Mouse (Mus musculus) spleen, adult 2 months (tissue): ENCODE data around the gene Hist2h4. TPM values are rescaled to one million over a fixed set of nuclear protein-coding genes. Genes with fewer than 3 reads are reported as not detected.

ENCODE experiments used
- DNase-seq, 2 experiments: peaks; one replicate each; pipeline versions ENCODE4 v3.0.0 to v3.0.0-alpha.2; 2012 to 2021; ENCODE audit warnings: low spot score in 2 of 2, low read depth in 1 of 2
- H3K27ac ChIP-seq: fragments of 200-500 bp; 2 replicates; pipeline ENCODE4 v1.5.1; 2012; ENCODE audit warnings: low read length, inconsistent platforms; ENCODE audit not compliant: insufficient read depth
- H3K27me3 ChIP-seq: fragments of 200-500 bp; 2 replicates; pipeline ENCODE4 v1.6.1; 2012; ENCODE audit warnings: mild to moderate bottlenecking, moderate library complexity, low read length, inconsistent platforms; ENCODE audit not compliant: control insufficient read depth, insufficient read depth
- H3K36me3 ChIP-seq: fragments of 200-500 bp; 2 replicates; pipeline ENCODE4 v1.6.1; 2012; ENCODE audit warnings: mild to moderate bottlenecking, low read length, inconsistent platforms; ENCODE audit not compliant: control insufficient read depth, insufficient read depth
- H3K4me1 ChIP-seq: fragments of 200-500 bp; 2 replicates; pipeline ENCODE4 v1.6.1; 2011; ENCODE audit warnings: inconsistent platforms; ENCODE audit not compliant: control insufficient read depth, insufficient read depth, insufficient read length
- H3K4me3 ChIP-seq: fragments of 200-500 bp; 2 replicates; pipeline ENCODE4 v1.5.1; 2011; ENCODE audit warnings: mild to moderate bottlenecking, inconsistent platforms; ENCODE audit not compliant: insufficient read depth, insufficient read length; ENCODE audit errors: extremely low read depth
- CTCF ChIP-seq: fragments of 200-500 bp; IDR thresholded peaks from 2 replicates; pipeline ENCODE4 v1.5.1; 2011; ENCODE audit warnings: mild to moderate bottlenecking, inconsistent platforms; ENCODE audit not compliant: insufficient read depth, insufficient read length, insufficient replicate concordance; ENCODE audit errors: extremely low read depth
- POLR2A ChIP-seq: fragments of 200-500 bp; IDR thresholded peaks from 2 replicates; pipeline ENCODE4 v1.6.1; 2011; ENCODE audit warnings: low read depth, low read length, inconsistent platforms
- WGBS: fragments of 180-500 bp; shearing (Covaris S2); methylation state at CpG from one replicate; pipeline ENCODE4 v1.1.7; 2018; 5-methylcytosine and 5-hydroxymethylcytosine counted together
- polyA plus RNA-seq: library from polyadenylated mRNA; depleted of rRNA; stranded (reverse); fragments of >200 nt; gene quantifications from 2 replicates; pipeline ENCODE4 v1.2.3, GENCODE M21; 2012

The Hist2h4 gene
- polyA plus RNA-seq, 1 experiment: 9.3 TPM

GRCm38 (mm10) chr3:96261623-96262022, 1.5 kb downstream of the Hist2h4 start:
- WGBS: 56% methylated on average over 3 of the region's 3 CpGs
- H3K4me1 ChIP-seq: peaks cover 4% of the 10 kb centered on the region; the same call in 1 of the 2 replicates
- DNase-seq: no peak
- H3K27ac ChIP-seq: peak overlapping the region; percentile 96
- no peak for TF ChIP-seq CTCF
- no peak for TF ChIP-seq POLR2A
- H3K4me3 ChIP-seq: 0 out of 2 replicates have a peak overlapping the region, but pooled peaks have one; percentile 76
- no peaks in the 10 kb centered on the region for H3K36me3 ChIP-seq
- no peaks in the 10 kb centered on the region for H3K27me3 ChIP-seq

- no peak for DNase-seq
- TF ChIP-seq CTCF: no peak
- TF ChIP-seq POLR2A: no peak
Measured at GRCm38 (mm10) chr3:96260220-96260619, 2.9 kb downstream of the Hist2h4 start.

DNA sequence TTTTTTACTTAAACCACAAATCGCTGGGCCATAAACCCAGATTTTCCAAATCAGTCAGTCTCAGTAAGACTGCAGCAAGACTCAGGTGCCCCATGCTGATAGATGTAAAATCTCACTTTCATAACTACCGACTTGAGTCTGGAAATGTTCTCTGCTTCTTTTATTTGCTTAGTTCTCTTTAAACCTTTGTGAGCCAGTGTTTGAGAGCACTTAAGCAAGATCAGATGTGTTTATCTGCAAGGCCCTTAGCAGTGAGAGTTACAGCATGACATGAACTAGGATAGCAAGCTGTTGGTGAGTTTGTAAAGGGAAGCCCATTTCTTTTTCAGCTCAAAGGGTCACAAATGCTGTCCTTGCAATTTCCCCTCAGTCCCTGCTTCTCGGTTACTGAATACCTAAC, 5.9 kb downstream of the Hist2h4 start:
- H3K27me3 ChIP-seq: no peaks in the 10 kb centered on the region
- DNase-seq: no peak
- H3K36me3 ChIP-seq: no peaks in the 10 kb centered on the region
- no peak overlapping the region for H3K4me3 ChIP-seq
- 65% methylated on average over 3 of the region's 3 CpGs for WGBS
- TF ChIP-seq POLR2A (no peak), CTCF (no peak)
- no peaks in the 10 kb centered on the region; the same call in 1 of the 2 replicates for H3K4me1 ChIP-seq
- H3K27ac ChIP-seq: no peak overlapping the region

More at GRCm38 (mm10) chr3:96260220-96260619, 2.9 kb downstream of the Hist2h4 start:
- Histone ChIP-seq H3K4me1 (peaks cover 4% of the 10 kb centered on the region; the same call in 1 of the 2 replicates), H3K36me3 (no peaks in the 10 kb centered on the region), H3K27ac (no peak overlapping the region), H3K4me3 (no peak overlapping the region), H3K27me3 (no peaks in the 10 kb centered on the region)
- WGBS: 91% methylated on average over 5 of the region's 5 CpGs

DNA sequence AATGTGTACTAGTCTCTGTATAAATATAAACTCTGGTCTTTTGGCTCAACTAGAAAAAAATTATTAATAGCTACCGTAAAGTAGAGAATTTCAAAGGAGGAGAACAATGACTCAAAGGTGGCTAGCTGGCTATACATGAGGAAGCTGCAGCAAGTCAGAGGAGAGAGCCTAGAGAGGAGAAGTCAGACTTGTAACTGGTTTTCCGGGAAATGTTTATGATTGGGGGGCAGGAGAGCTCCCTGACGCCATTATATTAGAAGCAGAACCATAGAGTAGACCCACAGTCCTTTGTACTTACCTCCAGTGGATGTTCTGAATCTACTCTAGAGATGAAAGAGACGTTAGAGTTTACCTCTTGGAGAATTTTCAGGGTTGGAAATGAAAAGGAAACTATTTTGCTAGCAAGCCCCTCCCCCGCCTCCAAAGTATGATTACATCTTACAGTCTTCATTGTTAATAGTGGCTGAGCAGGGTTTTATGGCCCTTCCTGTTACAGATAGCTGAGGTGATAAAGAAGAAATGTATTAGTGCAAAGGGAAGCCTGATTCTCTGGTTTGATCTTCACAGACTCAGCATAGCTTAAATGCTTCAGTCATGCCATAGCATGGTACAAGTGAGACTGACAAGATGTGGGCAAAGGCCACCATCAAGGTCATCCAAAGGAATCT, 7.1 kb downstream of the Hist2h4 start:
- no peak for DNase-seq
- Histone ChIP-seq H3K4me3 (no peak overlapping the region), H3K27me3 (no peaks in the 10 kb centered on the region), H3K27ac (no peak overlapping the region), H3K4me1 (no peaks in the 10 kb centered on the region; the same call in 1 of the 2 replicates), H3K36me3 (no peaks in the 10 kb centered on the region)
- TF ChIP-seq POLR2A (no peak), CTCF (no peak)
- WGBS: 62% methylated on average over 5 of the region's 5 CpGs

GRCm38 (mm10) chr3:96254683-96255355, 8.3 kb downstream of the Hist2h4 start:
- H3K4me3 ChIP-seq: no peak overlapping the region
- TF ChIP-seq CTCF (no peak), POLR2A (no peak)
- WGBS: 85% methylated on average over 10 of the region's 10 CpGs
- H3K4me1 ChIP-seq: no peaks in the 10 kb centered on the region; the same call in 1 of the 2 replicates
- no peak overlapping the region for H3K27ac ChIP-seq
- H3K27me3 ChIP-seq: no peaks in the 10 kb centered on the region
- no peak for DNase-seq
- no peaks in the 10 kb centered on the region for H3K36me3 ChIP-seq

DNA sequence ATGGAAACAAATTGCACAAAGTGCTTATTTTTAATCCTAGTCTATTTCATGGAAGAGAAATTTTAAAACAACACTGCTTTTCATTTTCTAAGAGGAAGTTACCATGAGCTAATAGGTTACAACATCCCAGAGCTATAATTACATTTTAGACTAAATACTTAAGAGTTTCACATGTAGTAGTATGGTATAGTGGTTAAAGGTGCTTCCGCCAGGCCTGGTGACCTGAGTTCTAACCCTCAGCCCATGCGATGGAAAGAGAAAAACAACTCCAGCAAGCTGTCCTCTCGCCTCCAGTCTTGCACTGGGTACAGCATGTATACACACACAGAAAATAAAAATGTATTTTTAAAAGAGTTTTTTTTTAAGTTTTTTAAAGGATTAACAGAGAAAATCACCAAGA, 11.3 kb downstream of the Hist2h4 start:
- Histone ChIP-seq H3K4me3 (no peak overlapping the region), H3K4me1 (no peaks in the 10 kb centered on the region; the same call in 1 of the 2 replicates), H3K27me3 (no peaks in the 10 kb centered on the region), H3K36me3 (no peaks in the 10 kb centered on the region), H3K27ac (peak overlapping the region; percentile 73; the same call in 1 of the 2 replicates)
- WGBS: 34% methylated on average over 3 of the region's 3 CpGs
- TF ChIP-seq POLR2A (no peak), CTCF (no peak)
- no peak for DNase-seq
